Mouse (Mus musculus): ENCODE measurements around the gene Pygo2.

- TF ChIP-seq CTCF (IDR thresholded peaks at IDR 0.05; ENCODE audit: low read depth) (no peak), EP300 (IDR thresholded peaks at IDR 0.05; ENCODE audit: low read depth) (no peak)
Observed at GRCm38 (mm10) chr3:89392871-89393311, 37.1 kb upstream of the Pygo2 start.
